Mouse (Mus musculus) brain, embryonic 14.5 days (tissue): ENCODE results near the gene Tjp1.

ENCODE experiments used
- CTCF ChIP-seq: fragments of 200-500 bp; IDR thresholded peaks from 2 replicates; pipeline ENCODE4 v1.5.1; 2012; ENCODE audit warnings: inconsistent platforms, mild to moderate bottlenecking, moderate library complexity, borderline replicate concordance; ENCODE audit not compliant: insufficient read depth, insufficient read length; ENCODE audit errors: extremely low read depth
- POLR2A ChIP-seq: fragments of 200-500 bp; IDR thresholded peaks from 2 replicates; pipeline ENCODE4 v1.6.1; 2012; ENCODE audit warnings: mild to moderate bottlenecking, inconsistent platforms, borderline replicate concordance; ENCODE audit not compliant: poor library complexity, insufficient read depth, insufficient read length, severe bottlenecking; ENCODE audit errors: extremely low read depth

GRCm38 (mm10) chr7:65532689-65533088, 5.1 kb upstream of the Tjp1 start:
- TF ChIP-seq POLR2A, result no peak
- no peak for TF ChIP-seq CTCF
